Mouse (Mus musculus) bone marrow, adult 2 months (tissue): ENCODE measurements at regions not wholly inside any gene's neighbourhood (a gene's known extent, or its start where the extent isn't known, plus 50 kb on each side); places are given as distances from the start of the nearest gene placed in this dataset.

Experiments used
- CTCF ChIP-seq: fragments of 200-500 bp; IDR thresholded peaks from 2 replicates; pipeline ENCODE4 v1.5.1; 2011; ENCODE audit warnings: low read length, control low read depth; ENCODE audit not compliant: control insufficient read depth, insufficient read depth
- POLR2A ChIP-seq: fragments of 200-500 bp; IDR thresholded peaks from 2 replicates; pipeline ENCODE4 v1.6.1; 2011; ENCODE audit warnings: low read depth, mild to moderate bottlenecking, control low read depth, low read length, borderline replicate concordance; ENCODE audit not compliant: control insufficient read depth

DNA sequence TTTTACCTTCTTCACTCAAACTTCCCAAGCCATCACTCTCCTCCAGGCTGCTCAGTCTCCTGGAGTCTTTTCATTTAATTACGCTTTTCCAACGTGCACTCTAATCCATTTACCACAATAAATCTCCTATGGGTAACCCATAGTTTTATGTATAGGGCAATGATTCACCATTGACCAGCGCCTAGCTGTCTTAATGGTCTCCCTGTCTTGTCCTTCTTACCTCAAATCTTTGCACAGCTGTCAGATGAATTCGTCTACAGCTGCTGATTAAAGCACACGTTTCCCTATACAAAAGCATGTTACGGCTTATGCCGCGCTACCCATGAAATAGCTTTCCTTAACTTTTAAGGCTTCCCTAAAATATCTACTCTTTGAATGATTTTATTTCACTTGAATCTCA is 239.5 kb upstream of the Usp25 start:
- TF ChIP-seq CTCF (no peak), POLR2A (no peak)
